Mouse (Mus musculus) monocyte, adult 5-6 weeks (primary cell): Measurements from ENCODE around the gene Zscan21. TPM values are rescaled to one million over a fixed set of nuclear protein-coding genes. Genes with fewer than 3 reads are reported as not detected.
A peak's percentile ranks its signal among the peaks of the same experiment; 100 is the strongest.
"Not testable (repeated sequence)": the region's sequence is repeated elsewhere in the genome, so short reads cannot be mapped to it uniquely, and the experiment has no call there.

Experiments used
- ATAC-seq: fragments of 153-309, 156-312 bp; replicated peaks from 2 replicates; pipeline ENCODE4 v1.8.0; 2017; ENCODE audit warnings: mild to moderate bottlenecking; ENCODE audit not compliant: low TSS enrichment, insufficient number of reproducible peaks, severe bottlenecking, poor library complexity, low FRiP score
- total RNA-seq: library from RNA; stranded (forward); fragments of 200-1000, 200-491, 200-594 nt; gene quantifications from 3 replicates; pipeline ENCODE4 v1.2.3, GENCODE M21; 2017

The Zscan21 gene
- total RNA-seq, 1 experiment from 2014 or later, result 7.6 TPM

DNA sequence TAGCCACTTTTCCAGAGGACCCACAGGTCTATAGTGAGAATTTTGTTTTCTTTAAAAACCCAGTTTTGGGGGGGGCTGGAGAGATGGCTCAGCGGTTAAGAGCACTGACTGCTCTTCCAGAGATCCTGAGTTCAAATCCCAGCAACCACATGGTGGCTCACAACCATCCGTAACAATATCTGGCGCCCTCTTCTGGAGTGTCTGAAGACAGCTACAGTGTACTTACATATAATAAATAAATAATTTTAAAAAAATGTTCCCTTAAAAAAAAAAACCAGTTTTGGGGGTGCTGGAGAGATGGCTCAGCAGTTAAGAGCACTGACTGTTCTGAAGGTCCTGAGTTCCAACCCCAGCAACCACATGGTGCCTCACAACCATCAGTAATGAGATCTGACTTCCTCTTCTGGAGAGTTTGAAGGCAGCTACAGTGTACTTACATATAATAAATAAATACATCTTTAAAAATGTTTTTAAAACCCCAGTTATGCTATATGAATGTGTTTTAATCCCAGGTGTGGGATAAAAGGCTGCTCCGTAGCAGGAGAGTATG is 6.8 kb upstream of the Zscan21 start:
- ATAC-seq, result not testable (repeated sequence)

- ATAC-seq, result no peak
Measured at GRCm38 (mm10) chr5:138117199-138118015, 704 bp downstream of the Zscan21 start.

DNA sequence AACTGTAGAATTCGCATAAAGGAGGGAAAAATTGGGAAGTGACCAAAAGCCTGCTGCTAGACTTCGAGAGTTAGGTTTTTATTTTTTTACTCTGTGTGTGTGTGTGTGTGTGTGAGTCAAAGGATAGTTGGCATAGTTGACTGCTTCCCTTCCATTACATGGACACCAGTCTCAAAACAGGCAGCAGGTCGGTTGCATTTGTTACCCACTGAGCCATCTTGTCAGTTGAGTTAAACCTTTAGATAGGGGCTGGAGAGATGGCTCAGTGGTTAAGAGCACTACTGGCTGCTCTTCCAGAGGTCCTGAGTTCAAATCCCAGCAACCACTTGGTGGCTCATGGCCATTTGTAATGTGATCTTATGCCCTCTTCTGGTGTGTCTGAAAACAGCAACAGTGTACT is 1.3 kb downstream of the Zscan21 start:
- no peak for ATAC-seq

DNA sequence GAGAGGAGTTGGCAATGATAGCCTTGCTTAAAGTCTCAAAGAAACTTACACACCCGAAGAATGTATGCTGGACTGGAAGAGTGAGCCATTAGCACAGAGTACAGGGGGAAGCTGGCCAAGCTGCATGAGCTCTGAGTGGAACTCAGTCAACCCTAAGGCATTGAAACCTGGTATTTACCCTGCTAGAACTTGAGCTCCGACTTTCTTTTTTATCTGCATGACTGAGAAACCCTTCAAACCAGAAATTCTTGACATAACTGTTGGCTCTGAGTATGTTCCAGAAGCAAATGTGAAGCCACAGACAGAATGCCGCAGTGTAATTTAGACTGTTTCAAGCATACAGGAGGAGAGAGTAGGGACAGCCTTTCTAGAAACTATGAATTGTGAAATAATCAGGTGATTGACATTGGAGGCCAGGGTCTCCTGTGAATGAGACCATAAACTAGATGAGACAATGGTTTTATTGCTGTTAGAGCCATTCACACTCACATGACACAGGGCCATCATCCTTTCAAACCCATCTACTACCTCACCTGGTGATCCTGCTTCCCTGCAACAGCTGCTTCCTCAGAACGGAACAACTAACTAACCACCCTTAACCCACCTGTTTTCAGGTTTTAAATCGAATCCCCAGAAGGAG is 15.8 kb downstream of the Zscan21 start:
- ATAC-seq, result no peak

DNA sequence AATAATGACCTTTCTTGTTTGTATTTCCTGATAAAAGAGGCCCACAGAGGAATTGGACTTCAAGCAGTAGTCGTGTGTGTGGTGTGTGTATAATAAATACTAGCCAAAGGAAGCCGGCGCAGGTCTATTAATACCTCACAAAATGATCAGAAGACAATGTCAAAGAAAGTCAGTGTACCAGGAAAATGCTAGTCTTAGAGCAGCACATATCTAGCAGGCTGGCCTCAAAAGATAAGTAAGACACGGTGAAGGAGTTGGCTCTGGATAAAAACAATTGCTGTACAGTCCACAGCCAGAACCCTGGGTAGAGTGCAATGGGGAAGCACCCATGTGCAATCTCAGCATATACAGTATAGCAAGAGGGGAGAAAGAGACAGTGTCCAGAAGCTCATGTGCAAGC is 20.6 kb downstream of the Zscan21 start:
- ATAC-seq, result no peak

DNA sequence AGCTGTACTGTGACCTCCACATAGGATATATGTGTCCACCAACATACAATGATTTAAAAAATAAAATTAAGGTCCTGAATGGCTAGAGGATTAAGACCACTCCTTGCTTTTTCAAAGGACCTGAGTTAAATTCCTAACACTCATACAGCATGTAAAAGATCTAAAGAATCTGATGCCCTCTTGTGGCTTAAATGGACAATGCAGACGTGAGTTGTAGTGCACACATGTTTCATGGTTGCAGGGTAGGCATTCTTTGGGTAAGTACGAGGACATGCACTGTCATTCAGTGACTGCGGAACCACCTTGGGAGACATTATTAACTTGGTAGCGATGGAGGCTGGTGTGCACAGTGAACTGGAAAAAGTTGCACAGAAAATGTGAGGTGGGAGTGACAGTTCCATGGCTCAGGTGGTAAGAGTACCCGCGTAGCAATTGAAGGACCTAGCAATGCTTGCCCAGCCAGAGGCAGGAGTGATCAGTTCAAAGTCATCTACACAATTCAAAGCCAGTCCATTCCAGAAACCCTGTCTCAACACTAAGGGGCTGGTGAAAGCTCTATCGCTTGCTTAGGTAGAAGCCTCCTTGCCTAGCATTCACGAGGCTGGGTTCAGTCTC is 21.3 kb downstream of the Zscan21 start:
- ATAC-seq, result peak; percentile 80

GRCm38 (mm10) chr5:138138585-138138984 is 21.9 kb downstream of the Zscan21 start:
- no peak for ATAC-seq

DNA sequence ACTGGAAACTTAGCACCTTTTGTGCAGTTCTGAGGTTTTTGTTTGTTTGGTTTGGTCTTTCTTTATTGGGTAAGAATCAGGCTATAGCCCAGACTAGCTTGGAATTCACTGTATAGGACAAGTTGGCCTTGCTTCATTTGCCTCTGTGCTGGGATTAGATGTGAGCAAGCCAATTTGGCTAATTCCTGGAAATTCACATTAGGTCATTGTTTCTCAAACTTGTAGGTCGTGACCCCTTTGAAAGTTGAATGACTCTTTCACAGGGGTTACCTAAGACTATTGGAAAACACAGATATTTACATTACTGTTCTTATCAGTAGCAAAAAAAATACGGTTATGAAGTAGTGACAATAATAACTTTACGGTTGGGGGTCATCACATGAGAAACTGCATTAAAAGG is 37.7 kb downstream of the Zscan21 start:
- no peak for ATAC-seq

GRCm38 (mm10) chr5:138155443-138155976 is 38.8 kb downstream of the Zscan21 start, which contains the start of gene Zfp113:
Gene Zfp113 (minus strand): TSS chr5:138155744.
- ATAC-seq, result peak; percentile 97

DNA sequence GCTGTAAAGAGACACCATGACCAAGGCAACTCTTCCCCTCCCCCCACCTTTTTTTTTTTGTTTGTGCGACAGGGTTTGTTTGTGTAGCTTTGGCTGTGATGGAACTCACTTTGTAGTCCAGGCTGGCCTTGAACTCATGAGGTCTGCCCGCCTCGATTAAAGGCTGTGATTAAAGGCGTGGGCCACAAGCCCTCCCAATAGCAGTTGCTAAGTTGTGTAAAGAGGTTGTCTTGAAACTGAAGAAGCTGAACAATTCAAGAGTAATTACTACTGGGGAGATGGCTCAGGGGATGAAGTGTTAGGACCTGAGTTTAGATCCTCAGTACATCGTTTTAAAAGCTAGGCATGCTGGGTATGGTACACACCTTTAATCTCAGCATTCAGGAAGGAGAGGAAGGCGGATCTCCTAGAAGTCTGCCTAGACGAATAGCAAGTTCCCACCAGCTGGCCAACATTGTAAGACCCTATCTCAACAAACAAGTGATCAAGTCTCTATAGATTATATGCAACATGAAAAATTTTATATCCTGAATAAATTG is 43.6 kb downstream of the Zscan21 start:
- ATAC-seq, result no peak

DNA sequence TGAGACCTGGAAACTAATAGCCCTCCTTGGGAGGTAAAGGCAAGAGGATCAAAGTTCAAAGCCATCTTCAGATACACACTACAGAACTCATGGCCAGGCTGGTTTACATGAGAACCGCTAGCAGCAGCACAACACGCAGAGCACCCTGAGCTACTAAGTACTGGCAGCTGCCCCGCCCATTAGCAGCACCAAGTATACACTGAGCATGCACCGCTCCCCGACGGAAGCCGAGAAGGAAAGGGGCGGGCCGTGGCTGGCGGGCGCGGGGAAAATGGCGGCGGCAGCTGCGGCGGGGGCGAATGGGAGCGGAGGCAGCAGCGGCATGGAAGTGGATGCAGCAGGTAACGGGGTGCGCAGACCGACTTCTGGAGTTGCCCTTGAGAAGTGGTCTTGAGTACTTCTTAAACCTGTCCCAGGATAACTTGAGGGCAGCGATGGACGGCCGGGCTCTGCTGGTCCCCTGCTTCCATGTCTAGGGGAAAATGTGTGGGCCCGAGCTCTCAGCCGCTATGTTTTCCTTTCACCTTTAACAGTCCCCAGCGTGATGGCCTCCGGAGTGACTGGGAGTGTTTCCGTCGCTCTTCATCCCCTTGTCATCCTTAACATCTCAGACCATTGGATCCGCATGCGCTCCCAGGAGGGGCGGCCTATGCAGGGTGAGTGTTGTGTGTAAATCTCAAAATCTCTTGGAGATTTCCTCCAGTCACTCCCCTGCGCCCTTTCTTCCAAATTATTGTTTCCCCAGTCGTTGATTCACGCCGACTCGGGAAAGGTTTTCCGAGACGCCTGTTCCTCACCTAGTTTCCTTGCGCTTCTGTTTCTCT is 44.4 kb downstream of the Zscan21 start, which contains the start of gene Cops6:
Cops6 (plus strand) TSS at position 230 of the 824 bp plus-strand sequence.
- peak; percentile 96 for ATAC-seq

DNA sequence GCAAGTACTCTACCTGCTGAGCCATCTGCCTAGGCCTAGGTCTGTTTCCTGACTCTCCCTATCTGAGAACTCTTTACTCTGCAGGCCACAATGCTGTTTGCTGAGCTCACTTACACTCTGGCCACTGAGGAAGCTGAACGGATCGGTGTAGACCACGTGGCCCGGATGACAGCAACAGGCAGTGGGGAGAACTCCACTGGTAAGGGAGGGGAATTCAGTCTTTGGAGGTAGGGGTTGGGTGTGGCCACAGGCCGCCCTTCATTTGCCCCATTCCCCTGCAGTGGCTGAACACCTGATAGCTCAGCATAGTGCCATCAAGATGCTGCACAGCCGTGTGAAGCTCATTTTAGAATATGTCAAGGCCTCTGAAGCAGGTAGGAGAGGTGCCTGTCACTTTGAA is 46.3 kb downstream of the Zscan21 start:
- ATAC-seq, result no peak

DNA sequence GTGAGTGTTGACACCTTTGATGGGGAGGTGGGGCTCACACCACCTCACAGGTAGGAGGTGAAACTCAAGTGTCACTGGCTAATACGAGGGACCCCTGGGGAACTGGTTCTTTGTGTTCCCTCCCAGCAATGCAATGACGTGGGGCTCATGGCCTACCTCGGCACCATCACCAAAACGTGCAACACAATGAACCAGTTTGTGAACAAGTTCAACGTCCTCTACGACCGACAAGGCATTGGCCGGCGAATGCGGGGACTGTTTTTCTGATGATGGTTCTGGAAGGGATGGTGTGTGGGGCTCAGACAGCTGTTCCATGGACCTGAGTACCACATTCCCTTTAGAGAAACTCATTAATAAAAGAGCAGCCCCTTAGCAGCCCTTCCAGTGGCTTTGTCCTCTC is 46.9 kb downstream of the Zscan21 start:
- ATAC-seq, result no peak

- no peak for ATAC-seq
Measured at GRCm38 (mm10) chr5:138165594-138165993, 48.9 kb downstream of the Zscan21 start.

- peak; percentile 76 for ATAC-seq
Measured at GRCm38 (mm10) chr5:138170936-138171561, 54.3 kb downstream of the Zscan21 start.

DNA sequence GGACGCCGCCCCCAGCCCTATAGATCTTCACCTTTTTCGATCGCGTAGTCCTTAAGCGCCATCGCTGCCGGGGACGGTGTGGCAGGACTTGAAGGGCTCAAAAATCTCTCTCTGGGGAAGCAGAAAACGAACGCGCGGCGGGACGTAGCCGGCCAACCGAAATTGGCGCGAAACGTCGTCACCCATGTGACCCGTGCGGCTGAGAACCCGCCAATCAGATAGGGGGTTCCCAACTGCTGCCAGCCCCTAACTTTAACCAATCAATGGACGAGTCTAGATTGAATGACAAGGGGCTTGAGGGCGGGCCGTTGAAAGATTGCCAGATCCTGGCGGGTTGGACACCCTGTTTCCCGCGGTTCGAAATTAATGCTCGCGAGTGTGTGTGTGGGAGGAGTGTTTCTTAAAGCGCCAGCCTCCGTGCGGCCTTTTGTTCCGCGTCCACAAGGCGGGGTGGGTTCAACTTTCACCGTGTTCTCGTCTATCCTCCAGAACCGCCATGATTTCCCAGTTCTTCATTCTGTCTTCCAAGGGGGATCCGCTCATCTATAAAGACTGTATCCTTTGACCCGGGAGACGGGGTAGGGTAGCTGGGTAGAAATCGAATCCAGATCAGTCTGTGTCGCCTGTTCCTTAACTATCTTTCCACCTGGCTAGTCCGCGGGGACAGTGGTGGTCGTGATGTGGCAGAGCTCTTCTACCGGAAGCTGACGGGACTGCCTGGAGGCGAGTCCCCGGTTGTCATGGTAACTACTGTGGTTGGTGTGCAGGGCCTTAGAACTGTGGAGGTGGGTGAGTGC is 55.2 kb downstream of the Zscan21 start, which contains the start of the genes Ap4m1 and Mcm7:
Ap4m1 (plus strand) TSS at position 308 of the 797 bp plus-strand sequence.
Mcm7 (minus strand) TSS at position 728 of the 797 bp plus-strand sequence.
- ATAC-seq, result peak; percentile 87

GRCm38 (mm10) chr5:138173217-138173616 is 56.5 kb downstream of the Zscan21 start:
- no peak for ATAC-seq
